Mouse (Mus musculus): ENCODE measurements at regions not wholly inside any gene's neighbourhood (a gene's known extent, or its start where the extent isn't known, plus 50 kb on each side); places are given as distances from the start of the nearest gene placed in this dataset.

- TF ChIP-seq TAL1 (conservative IDR thresholded peaks at IDR 0.05; ENCODE audit: low read depth, low read length) (peak; percentile 19; the same call in 1 of the 2 replicates), CTCF (IDR thresholded peaks at IDR 0.05; ENCODE audit: low read depth, low read length) (no peak), GATA1 (IDR thresholded peaks at IDR 0.05; ENCODE audit: borderline replicate concordance, low read length) (no peak), GATA2 (IDR thresholded peaks at IDR 0.05; ENCODE audit: borderline replicate concordance, low read depth, low read length) (no peak)
These were observed 304.7 kb upstream of the Runx1 start for GRCm38 (mm10) chr16:93130622-93131021.
